Comparison of ENCODE assay signal across 32 mouse cellular contexts in genomic region chr1:85578372-85579010, GRCm38 (mm10). TPM values are rescaled to one million over a fixed set of nuclear protein-coding genes. Genes with fewer than 3 reads are reported as not detected.
"Had no signal": no experiment of that assay in that cellular context is flagged by ENCODE, and none has a peak within 500 bp of the region (broad histone marks: within the 10 kb centered on the region; RNA-seq: fewer than 3 reads in every experiment).

No protein-coding gene starts in this region.

RNA-seq across cellular contexts. Expression of gene G530012D18Rik, which starts 3.0 kb away (rescaled TPM):
- total RNA-seq: common myeloid progenitor, adult 5-6 weeks; forebrain, postnatal 0 days; gastrocnemius, adult 18-20 months; gastrocnemius, adult 2 months; gastrocnemius, adult 8-10 months; gastrocnemius, postnatal 10 days; gastrocnemius, postnatal 14 days; gastrocnemius, postnatal 25 days; gastrocnemius, postnatal 36 days; gastrocnemius, postnatal 4 days; granulocyte monocyte progenitor cell, adult 5-6 weeks; heart, adult 18-20 months; heart, adult 2 months; heart, adult 8-10 months had no signal
- polyA plus RNA-seq: cortical plate, adult 2 months; embryonic facial prominence, embryonic 10.5 days; embryonic facial prominence, embryonic 11.5 days; embryonic facial prominence, embryonic 12.5 days; embryonic facial prominence, embryonic 13.5 days; embryonic facial prominence, embryonic 14.5 days; embryonic facial prominence, embryonic 15.5 days; erythroblast, embryonic 14.5 days; forebrain, embryonic 10.5 days; forebrain, embryonic 11.5 days; forebrain, embryonic 12.5 days; forebrain, embryonic 13.5 days; forebrain, embryonic 14.5 days; forebrain, embryonic 15.5 days; forebrain, embryonic 16.5 days; forebrain, postnatal 0 days; frontal cortex, adult 2 months; gonadal fat pad, adult 2 months; heart, adult 2 months; heart, embryonic 10.5 days had no signal

RNA-seq across cellular contexts. Expression of gene Sp140, which starts 21.7 kb away (rescaled TPM):
- polyA plus RNA-seq: erythroblast, embryonic 14.5 days had no signal
